Mouse (Mus musculus) kidney, adult 2 months (tissue): ENCODE measurements around the gene Gm8947.

Experiments
- CTCF ChIP-seq: fragments of 200-500 bp; conservative IDR thresholded peaks from 2 replicates; pipeline ENCODE4 v1.5.1; 2011; ENCODE audit warnings: low read depth, mild to moderate bottlenecking, control low read depth, low read length, moderate library complexity, mixed read lengths; ENCODE audit not compliant: insufficient read depth, insufficient read length
- POLR2A ChIP-seq: fragments of 200-500 bp; IDR thresholded peaks from one replicate; pipeline ENCODE4 v1.6.1; 2011; ENCODE audit warnings: low read depth, low read length, control low read depth

- TF ChIP-seq POLR2A (no peak), CTCF (no peak)
Measured at GRCm38 (mm10) chr1:151151089-151151488, 41.1 kb upstream of the Gm8947 start.
